Mouse (Mus musculus) kidney, postnatal 36 days (tissue): ENCODE measurements around the gene Lig4.

ENCODE experiments used
- DNase-seq, 2 experiments: peaks; one replicate each; pipeline ENCODE4 v3.0.0; 2021 to 2022; ENCODE audit warnings: mixed read lengths in 2 of 2

The Lig4 gene

DNA sequence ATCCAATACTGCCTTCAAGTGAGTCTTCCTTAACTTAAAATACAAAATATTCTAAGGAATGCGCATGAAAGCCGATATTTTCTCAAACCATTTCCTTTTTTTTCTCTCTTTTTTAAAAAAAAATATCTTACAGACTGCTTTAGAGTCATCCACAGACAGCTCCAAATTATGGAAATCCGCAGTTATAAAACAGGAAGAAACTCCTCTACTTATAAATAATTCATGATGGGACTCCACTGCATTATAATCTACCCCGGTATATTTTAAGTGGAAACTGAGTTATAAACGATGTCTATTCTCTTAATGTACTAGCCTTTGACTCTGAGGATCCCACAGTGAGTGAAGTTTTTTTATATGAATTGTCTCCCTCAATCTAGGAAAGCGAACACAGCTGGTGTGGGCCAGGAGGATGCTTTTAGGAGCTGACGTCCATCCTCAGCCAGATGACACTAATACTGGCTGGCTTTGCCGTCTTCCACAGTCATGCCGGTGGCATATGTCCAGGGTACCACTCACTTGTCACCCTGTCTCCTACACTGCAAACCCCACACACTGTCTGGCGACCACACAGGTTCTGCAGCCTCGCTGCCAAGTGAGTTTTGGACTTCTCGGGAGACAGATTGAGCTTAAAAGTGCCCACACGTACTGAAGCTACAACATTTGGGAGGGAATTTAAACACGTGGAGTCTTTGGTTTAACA is 47.6 kb downstream of the Lig4 start:
- DNase-seq: no peak
